Mouse (Mus musculus) thymus, postnatal 10 days (tissue): ENCODE measurements around the gene Cilp.

Experiments
- DNase-seq, 2 experiments: peaks; one replicate each; pipeline ENCODE4 v3.0.0; 2021; ENCODE audit warnings: low spot score in 2 of 2

The Cilp gene

DNA sequence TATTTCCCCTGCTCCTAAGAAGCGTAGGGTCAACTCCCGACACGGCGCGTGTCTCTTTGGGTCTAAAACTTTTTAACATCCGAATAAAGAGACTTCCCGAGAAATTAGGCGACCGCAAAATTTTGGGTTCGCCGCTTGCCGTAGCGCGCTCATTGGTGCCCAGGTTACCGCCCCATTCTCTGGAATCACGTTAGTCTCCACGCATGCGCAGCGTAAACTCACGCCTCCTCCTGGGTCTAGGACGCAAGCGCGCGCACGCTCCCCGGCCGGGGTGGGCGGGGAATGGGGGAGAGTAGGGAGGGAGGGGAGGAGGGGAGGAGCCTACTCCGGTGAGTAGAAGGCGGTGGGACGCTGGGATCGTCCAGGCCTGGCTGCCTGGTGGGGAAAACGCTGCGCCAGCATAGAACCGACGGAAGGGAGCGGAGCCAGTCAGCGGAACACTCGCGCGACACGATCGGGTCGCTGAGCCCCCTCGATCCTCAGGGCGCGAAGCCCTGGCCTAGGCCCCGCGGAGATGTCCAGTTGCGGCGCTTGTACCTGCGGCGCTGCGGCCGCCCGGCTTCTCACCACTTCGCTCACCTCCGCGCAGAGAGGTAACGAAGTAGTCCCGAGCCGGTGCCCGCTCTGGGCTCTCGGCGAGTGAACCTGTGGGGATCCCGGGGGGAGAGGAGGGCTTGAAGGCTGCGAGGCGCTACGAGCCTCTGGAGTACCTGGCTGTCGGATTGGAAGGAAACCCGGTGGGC is 29.2 kb downstream of the Cilp start, which contains the start of gene Clpx:
Gene Clpx (plus strand): TSS at position 288 of the 743 bp plus-strand sequence.
- peak; percentile 98 for DNase-seq

DNA sequence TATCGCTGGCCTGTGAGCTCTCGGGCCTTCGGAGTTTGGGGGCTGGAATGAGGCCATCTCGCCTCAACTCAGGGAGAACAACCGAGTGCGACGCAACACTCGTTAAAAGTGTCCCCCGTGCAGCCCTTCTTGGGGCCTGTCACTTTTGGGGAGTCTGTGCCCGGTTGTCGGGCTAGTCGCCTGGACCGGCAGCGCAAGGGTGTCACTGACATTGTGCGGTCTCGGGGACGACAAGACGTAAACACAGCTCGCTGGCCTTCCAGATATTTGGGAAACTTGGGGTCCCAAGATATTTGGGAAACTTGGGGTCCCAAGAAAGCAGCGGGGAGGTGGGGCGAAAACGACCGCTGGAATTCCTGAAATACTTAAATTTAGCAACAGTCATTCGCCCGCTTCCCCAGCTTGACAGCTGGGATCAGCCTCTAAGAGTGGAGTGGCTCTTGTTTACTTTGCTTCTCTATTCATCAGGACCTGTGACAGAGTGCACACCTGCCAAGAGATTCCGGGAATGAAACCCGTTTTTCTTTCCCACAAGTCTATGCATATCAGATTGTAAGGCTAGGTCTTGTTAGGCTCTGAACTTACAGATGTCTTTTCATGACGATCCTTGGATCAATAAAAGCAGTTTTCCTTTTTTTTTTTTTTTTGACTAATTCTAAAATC is 29.9 kb downstream of the Cilp start:
- DNase-seq, result no peak

DNA sequence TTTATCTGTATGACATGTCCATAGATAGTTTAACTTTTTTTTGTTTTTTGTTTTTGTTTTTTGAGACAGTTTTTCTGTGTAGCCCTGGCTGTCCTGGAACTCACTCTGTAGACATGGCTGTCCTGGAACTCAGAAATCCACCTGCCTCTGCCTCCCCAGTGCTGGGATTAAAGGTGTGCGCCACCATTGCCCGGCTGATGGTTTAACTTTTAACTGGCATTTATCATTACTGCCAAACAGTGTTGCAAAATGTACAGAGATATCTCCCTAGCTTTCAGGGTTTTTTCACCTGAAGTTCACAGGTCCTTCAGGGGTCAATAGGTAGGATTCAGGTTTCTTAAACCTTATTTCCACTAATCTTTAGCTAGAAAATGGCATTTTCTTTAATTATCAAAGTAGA is 32.1 kb downstream of the Cilp start:
- DNase-seq, result no peak

GRCm38 (mm10) chr9:65298761-65299160 is 33.8 kb downstream of the Cilp start:
- DNase-seq, result no peak

GRCm38 (mm10) chr9:65299650-65300049 is 34.7 kb downstream of the Cilp start:
- no peak for DNase-seq

DNA sequence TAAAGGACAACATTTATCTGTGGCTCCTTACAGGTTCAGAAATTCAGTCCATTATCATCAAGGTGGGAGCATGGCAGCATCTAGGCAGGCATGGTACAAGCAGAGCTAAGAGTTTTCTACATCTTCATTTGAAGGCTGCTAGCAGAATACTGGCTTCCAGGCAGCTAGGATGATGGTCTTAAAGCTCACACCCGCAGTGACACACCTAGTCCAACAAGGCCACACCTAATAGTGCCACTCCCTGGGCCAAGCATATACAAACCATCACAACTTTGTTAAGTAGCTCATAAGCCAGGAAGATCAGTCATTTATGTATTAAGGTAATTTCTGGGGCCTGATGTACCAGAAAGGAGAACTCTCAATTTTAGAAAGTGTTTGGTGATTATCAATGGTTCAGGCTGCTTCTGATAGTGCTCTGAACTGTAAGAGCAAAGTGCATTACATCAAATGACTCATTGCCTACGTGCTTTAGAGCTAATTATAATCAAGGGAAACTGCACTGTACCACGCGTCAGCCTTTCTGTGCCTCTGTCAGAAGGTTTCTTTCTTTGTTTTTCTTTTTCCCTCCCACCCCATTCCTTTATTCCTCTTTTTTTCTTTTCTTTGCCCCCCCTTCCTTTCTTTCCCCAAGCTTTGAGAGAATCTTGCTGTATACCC is 37.5 kb downstream of the Cilp start:
- DNase-seq, result no peak

DNA sequence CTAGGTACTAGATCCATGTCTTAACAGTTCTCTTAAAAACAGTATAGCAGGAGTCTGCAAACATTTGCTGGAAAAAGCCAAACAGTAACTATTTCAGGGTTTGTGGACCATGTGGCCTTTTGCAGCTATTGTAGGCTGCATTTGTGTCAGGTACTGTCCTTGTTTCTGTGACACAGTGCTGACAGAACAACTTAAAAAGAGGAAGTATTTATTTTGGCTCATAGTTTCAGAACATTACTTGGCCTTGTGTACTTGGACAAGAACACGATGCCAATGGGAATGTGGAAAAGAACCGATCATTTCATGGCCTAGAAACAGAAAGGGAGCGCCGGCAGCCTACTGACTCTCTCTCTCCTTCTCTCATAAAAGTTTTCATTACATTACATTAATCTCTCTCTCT is 38.6 kb downstream of the Cilp start:
- DNase-seq, result no peak

GRCm38 (mm10) chr9:65304300-65304699 is 39.3 kb downstream of the Cilp start:
- no peak for DNase-seq

GRCm38 (mm10) chr9:65306672-65307071 is 41.7 kb downstream of the Cilp start:
- DNase-seq, result no peak

DNA sequence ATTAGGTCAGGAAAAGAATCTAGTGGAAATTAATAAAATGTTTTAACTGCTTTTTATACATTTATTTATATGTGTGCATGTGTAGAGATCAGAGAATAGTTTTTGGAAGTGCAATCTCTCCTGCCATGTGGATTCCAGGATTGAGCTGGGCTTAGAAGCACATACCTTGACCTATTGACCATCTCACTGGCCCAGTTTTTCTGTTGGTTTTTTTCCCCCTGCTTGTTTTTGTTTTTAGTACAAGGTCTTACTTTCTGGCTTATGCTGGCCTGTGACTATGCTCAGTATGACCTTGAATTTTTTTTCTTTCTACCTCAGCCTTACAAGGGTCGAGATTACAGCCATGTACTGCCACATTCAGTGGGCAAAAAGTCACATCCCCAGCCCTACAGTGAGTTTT is 43.0 kb downstream of the Cilp start:
- DNase-seq, result no peak

DNA sequence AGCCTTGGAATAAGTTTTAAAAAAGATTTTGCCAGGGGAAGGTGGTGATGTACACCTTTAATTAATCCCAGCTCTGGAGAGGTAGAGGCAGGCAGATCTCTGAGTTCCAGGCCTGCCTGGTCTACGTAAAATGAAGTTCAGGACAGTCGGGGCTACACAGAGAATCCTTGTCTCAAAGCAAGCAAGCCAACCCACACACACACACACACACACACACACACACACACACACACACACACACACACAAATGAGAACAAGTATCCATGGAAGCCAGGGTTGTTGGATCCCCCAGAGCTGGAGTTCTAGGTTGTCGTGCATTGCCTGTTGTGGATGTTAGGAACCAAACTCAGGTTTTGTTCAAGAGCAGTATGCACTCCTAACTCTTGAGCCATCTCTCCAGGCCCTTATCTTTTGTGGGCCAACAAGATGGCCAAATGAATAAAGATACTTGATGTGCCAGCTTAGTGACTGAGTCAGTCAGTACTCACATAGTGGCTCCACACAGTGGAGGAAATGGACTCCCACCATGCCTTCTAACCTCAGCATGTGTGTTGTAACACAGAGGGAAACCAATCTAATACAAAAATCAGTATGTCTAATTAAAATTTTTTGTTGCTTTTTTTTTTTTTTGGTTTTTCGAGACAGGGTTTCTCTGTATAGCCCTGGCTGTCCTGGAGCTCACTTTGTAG is 47.8 kb downstream of the Cilp start:
- DNase-seq, result no peak

DNA sequence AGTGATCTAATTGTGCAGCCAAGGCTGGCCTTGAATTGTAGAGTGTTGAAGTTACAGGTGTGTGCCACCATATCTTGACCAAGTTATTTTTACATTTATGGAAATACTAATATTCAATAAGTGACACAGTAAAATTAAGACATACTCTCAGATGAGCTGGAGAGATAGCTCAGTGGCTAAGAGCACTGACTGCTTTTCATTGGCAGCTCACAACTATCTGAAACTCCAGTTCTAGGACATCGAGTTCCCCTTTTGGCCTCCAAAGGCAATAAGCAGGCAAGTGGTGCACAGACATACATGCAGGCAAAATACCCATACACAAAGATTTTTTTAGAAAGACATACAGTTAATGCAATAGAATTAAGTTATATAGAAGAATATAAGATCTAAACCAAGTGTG is 48.9 kb downstream of the Cilp start:
- DNase-seq, result no peak

DNA sequence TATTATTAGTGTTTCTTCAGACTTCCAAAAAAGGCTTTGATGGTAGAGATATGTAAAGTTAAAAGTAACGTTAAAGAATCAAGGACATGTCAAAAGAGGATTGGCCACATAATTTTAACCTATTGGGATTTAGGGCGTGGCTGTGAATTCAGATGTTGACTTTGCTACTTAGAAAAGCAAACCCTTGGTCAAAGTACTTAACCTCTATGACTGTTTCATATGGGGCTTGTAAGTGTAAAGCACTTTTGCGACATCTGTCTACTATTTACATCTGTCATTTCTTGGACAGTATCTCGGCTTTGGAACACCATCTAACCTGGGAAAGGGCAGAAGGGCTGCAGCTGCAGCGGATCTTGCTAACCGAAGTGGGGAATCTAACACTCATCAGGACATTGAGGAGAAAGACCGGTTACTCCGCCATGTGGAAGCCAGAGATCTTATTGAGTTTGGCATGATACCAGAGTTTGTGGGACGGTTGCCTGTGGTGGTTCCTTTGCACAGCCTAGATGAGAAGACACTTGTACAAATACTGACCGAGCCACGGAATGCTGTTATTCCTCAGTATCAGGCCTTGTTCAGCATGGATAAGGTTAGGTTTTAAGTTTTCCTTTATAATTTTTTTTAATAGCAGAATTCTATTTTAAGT is 57.4 kb downstream of the Cilp start:
- DNase-seq, result no peak

- no peak for DNase-seq
Observed at GRCm38 (mm10) chr9:65325971-65326370, 61.0 kb downstream of the Cilp start.

DNA sequence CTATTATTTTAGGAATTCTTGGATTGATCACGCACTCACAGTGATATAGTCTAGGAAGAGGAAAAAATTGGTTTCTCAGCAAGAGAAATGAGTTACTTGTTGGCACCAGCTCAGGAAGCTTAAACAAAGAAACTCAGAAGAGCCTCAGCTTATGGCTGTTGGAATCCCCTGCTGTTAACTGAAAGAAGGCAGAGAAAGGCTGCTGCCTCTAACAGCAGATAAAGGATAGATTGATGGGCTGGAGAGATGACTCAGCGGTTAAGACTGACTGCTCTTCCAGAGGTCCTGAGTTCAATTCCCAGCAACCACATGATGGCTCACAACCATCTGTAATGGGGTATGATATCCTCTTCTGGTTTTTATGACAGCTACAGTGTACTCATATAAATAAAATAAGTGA is 62.4 kb downstream of the Cilp start:
- DNase-seq, result no peak
